Mouse (Mus musculus): ENCODE measurements around the gene Tnr. TPM values are rescaled to one million over a fixed set of nuclear protein-coding genes. Genes with fewer than 3 reads are reported as not detected.

The Tnr gene
- 0.01 and 0.04 TPM in 2 replicates for polyA plus RNA-seq (2016; fragmentation: Nextera tagmentation; extraction: Ambion mirVana)

GRCm38 (mm10) chr1:159523578-159523977, at the start of gene Tnr:
Tnr (plus strand) TSS chr1:159523769.
- H3K4me2 ChIP-seq: 0 out of 2 replicates have a peak within 1 kb of the TSS, but pooled peaks have one; percentile 10
- H3K4me1 ChIP-seq: no peaks in the 10 kb centered on the region
- H3K27me3 ChIP-seq (replicated peaks): peaks cover 14% of the 10 kb centered on the region
- no peaks in the 10 kb centered on the region for H3K9me3 ChIP-seq (replicated peaks)
- H3K27ac ChIP-seq: no peak within 1 kb of the TSS
- WGBS (ENCODE audit: insufficient replicate concordance): 3% methylated on average over 8 of the region's 8 CpGs
- no peak for ATAC-seq
- no peak within 1 kb of the TSS for H3K9ac ChIP-seq
- no peaks in the 10 kb centered on the region for H3K36me3 ChIP-seq
- no peak within 1 kb of the TSS for H3K4me3 ChIP-seq

- no peak overlapping the region for H3K27ac ChIP-seq
- H3K9ac ChIP-seq: no peak overlapping the region
- H3K27me3 ChIP-seq (replicated peaks): no peaks in the 10 kb centered on the region
- H3K36me3 ChIP-seq: no peaks in the 10 kb centered on the region
- no peaks in the 10 kb centered on the region for H3K9me3 ChIP-seq (replicated peaks)
- H3K4me2 ChIP-seq: no peak overlapping the region
- no peak overlapping the region for H3K4me3 ChIP-seq
- 50% methylated on average over 4 of the region's 4 CpGs for WGBS (ENCODE audit: insufficient replicate concordance)
- ATAC-seq: no peak
- H3K4me1 ChIP-seq: no peaks in the 10 kb centered on the region
Measured at GRCm38 (mm10) chr1:159489853-159490435, 33.6 kb upstream of the Tnr start.

GRCm38 (mm10) chr1:159492536-159492935, 31.0 kb upstream of the Tnr start:
- WGBS (ENCODE audit: insufficient replicate concordance): 63% methylated on average over 4 of the region's 4 CpGs
- Histone ChIP-seq H3K27ac (no peak overlapping the region), H3K4me1 (no peaks in the 10 kb centered on the region), H3K4me3 (no peak overlapping the region), H3K9me3 (replicated peaks) (no peaks in the 10 kb centered on the region), H3K9ac (no peak overlapping the region), H3K36me3 (no peaks in the 10 kb centered on the region), H3K4me2 (no peak overlapping the region), H3K27me3 (replicated peaks) (no peaks in the 10 kb centered on the region)
- no peak for ATAC-seq

GRCm38 (mm10) chr1:159493720-159494499, 29.7 kb upstream of the Tnr start:
- H3K4me3 ChIP-seq: no peak overlapping the region
- WGBS (ENCODE audit: insufficient replicate concordance): 66% methylated on average over 5 of the region's 5 CpGs
- H3K27me3 ChIP-seq (replicated peaks): no peaks in the 10 kb centered on the region
- H3K27ac ChIP-seq: no peak overlapping the region
- H3K4me2 ChIP-seq: no peak overlapping the region
- no peaks in the 10 kb centered on the region for H3K4me1 ChIP-seq
- H3K36me3 ChIP-seq: no peaks in the 10 kb centered on the region
- H3K9me3 ChIP-seq (replicated peaks): no peaks in the 10 kb centered on the region
- H3K9ac ChIP-seq: no peak overlapping the region
- no peak for ATAC-seq

DNA sequence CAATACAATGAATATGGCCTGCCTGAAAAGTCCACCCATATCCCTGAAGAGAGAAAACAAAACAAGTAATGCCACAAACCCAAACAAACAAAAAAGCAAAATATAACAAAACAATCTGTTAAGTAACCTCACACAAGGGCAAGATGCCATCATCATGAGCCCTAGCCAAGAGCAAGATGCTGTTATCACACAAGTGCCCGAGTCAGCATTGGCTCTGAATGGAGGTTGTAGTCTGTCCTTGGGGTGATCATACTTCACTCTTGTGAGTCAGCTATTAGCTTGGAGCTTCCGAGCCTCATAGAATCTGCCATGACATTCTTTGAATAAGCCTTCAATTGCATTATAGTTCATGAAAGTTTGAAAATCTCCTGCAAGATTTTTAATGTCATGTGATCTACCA, 25.3 kb upstream of the Tnr start:
- 72% methylated on average over 2 of the region's 2 CpGs for WGBS (ENCODE audit: insufficient replicate concordance)
- H3K9me3 ChIP-seq (replicated peaks): no peaks in the 10 kb centered on the region
- H3K4me2 ChIP-seq: no peak overlapping the region
- no peak overlapping the region for H3K27ac ChIP-seq
- no peaks in the 10 kb centered on the region for H3K36me3 ChIP-seq
- no peaks in the 10 kb centered on the region for H3K4me1 ChIP-seq
- no peak overlapping the region for H3K4me3 ChIP-seq
- no peak overlapping the region for H3K9ac ChIP-seq
- H3K27me3 ChIP-seq (replicated peaks): no peaks in the 10 kb centered on the region
- ATAC-seq: no peak

DNA sequence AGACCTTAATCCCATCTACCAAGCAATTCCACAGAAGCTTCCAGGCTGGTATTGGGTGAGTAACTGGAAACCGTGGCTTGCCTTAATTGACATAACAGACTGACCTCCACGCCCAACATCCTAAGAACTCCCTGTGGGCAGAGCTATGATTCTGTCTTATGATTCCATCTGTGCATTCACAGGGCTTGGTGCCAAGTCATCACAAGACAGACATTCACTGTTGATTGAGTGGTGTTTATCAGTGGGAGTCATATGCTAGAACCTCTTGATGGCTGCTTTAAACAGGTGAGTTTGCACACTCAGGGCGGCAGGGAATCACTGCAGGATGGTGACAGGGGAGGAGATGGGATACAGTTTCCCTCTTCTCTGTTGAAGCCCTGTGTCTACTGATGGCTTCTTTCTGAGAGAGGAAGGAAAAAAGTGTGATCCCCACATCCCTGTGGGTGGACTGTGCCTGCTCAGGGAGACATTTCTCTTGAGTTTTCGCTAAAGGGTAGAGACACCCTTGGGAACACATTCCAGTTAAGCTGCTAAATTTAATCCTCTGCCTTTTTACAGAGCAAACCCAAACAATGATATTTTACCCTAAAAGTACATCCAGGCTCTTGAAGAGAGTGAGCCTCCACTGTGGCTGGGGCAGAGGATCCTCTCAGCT, 23.6 kb upstream of the Tnr start:
- no peak overlapping the region for H3K4me3 ChIP-seq
- H3K27me3 ChIP-seq (replicated peaks): no peaks in the 10 kb centered on the region
- no peak overlapping the region for H3K9ac ChIP-seq
- no peaks in the 10 kb centered on the region for H3K36me3 ChIP-seq
- no peaks in the 10 kb centered on the region for H3K4me1 ChIP-seq
- WGBS (ENCODE audit: insufficient replicate concordance): 65% methylated on average over 4 of the region's 4 CpGs
- H3K4me2 ChIP-seq: no peak overlapping the region
- no peaks in the 10 kb centered on the region for H3K9me3 ChIP-seq (replicated peaks)
- no peak overlapping the region for H3K27ac ChIP-seq
- ATAC-seq: no peak

GRCm38 (mm10) chr1:159501911-159502310, 21.7 kb upstream of the Tnr start:
- Histone ChIP-seq H3K4me3 (no peak overlapping the region), H3K9me3 (replicated peaks) (no peaks in the 10 kb centered on the region), H3K36me3 (no peaks in the 10 kb centered on the region), H3K27ac (no peak overlapping the region), H3K4me1 (no peaks in the 10 kb centered on the region), H3K4me2 (no peak overlapping the region), H3K27me3 (replicated peaks) (no peaks in the 10 kb centered on the region), H3K9ac (no peak overlapping the region)
- no peak for ATAC-seq
- WGBS (ENCODE audit: insufficient replicate concordance): 67% methylated on average over 4 of the region's 4 CpGs

DNA sequence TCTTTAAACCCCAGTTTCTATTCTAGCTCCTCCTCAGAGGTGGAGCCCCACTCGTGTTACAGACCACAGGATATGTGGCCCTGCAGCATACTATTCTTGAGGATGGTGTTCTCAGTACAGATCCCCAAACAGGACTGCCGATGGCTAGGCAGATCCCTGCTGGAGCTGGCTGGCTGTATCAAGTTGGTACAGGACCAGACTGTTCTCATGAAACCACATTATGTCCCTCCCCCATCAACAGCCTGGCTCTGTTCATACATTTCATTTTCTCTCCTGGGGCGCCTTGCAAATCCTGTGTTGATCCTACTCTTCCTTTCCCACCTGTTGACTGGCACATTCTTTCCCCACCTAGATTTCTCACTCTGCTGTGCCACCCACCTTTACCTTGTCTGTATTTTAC, 12.9 kb upstream of the Tnr start:
- Histone ChIP-seq H3K9me3 (replicated peaks) (no peaks in the 10 kb centered on the region), H3K4me2 (no peak overlapping the region), H3K27me3 (replicated peaks) (no peaks in the 10 kb centered on the region), H3K27ac (no peak overlapping the region), H3K4me1 (no peaks in the 10 kb centered on the region), H3K4me3 (no peak overlapping the region), H3K9ac (no peak overlapping the region), H3K36me3 (no peaks in the 10 kb centered on the region)
- WGBS (ENCODE audit: insufficient replicate concordance): 60% methylated on average over 3 of the region's 3 CpGs
- no peak for ATAC-seq

GRCm38 (mm10) chr1:159517647-159518046, 5.9 kb upstream of the Tnr start:
- no peak overlapping the region for H3K4me2 ChIP-seq
- 27% methylated on average over 4 of the region's 4 CpGs for WGBS (ENCODE audit: insufficient replicate concordance)
- no peaks in the 10 kb centered on the region for H3K27me3 ChIP-seq (replicated peaks)
- H3K27ac ChIP-seq: no peak overlapping the region
- no peak overlapping the region for H3K4me3 ChIP-seq
- H3K9ac ChIP-seq: no peak overlapping the region
- no peak for ATAC-seq
- H3K4me1 ChIP-seq: no peaks in the 10 kb centered on the region
- no peaks in the 10 kb centered on the region for H3K9me3 ChIP-seq (replicated peaks)
- H3K36me3 ChIP-seq: no peaks in the 10 kb centered on the region

DNA sequence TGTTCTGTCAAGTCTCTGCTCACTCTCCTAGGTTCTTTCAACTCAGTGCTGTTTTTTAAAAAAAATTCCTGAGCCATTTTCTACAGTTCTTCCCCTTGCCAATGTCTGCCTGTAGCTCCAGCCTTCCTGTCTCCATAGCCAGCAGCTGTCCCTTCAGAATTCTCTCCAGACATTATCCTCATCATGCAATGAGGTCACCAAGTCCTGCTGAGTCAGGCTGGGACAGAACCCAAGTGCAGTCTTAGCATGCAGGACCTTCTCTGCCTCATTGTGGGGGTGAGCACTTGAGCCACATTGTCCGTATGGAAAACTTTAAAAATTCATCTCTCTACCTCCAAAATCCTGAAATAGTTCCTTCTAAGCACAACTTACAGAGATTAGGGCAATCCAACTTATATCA, 4.4 kb upstream of the Tnr start:
- no peaks in the 10 kb centered on the region for H3K36me3 ChIP-seq
- peaks cover 1% of the 10 kb centered on the region; the same call in 1 of the 2 replicates for H3K27me3 ChIP-seq (replicated peaks)
- H3K27ac ChIP-seq: no peak overlapping the region
- 38% methylated on average over 1 of the region's 1 CpGs for WGBS (ENCODE audit: insufficient replicate concordance)
- H3K4me2 ChIP-seq: no peak overlapping the region
- H3K9ac ChIP-seq: no peak overlapping the region
- no peaks in the 10 kb centered on the region for H3K4me1 ChIP-seq
- ATAC-seq: no peak
- no peak overlapping the region for H3K4me3 ChIP-seq
- no peaks in the 10 kb centered on the region for H3K9me3 ChIP-seq (replicated peaks)

DNA sequence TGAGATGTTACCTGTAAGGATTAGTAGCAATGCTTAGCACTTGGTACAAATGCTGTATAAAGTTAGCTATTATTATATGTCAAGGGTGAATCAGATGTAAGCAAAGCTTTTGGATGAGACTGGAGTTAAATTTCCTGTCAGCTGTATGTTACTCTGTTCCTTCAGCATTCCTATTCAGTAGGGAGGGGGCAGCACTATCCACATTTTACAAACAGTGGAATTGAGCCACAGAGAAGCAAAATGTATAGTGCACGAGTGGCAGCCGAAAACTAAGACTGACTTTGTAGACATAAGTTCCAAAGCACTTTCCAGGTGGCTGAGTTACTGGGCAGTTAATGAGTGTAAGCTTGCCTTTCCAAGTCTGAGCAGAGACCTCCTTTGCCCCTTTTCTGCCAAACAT, 500 bp upstream of the Tnr start:
- peaks cover 14% of the 10 kb centered on the region for H3K27me3 ChIP-seq (replicated peaks)
- H3K4me3 ChIP-seq: no peak overlapping the region
- H3K4me2 ChIP-seq: no peak overlapping the region
- no peaks in the 10 kb centered on the region for H3K4me1 ChIP-seq
- no peak for ATAC-seq
- no peaks in the 10 kb centered on the region for H3K9me3 ChIP-seq (replicated peaks)
- no peak overlapping the region for H3K27ac ChIP-seq
- H3K9ac ChIP-seq: no peak overlapping the region
- WGBS (ENCODE audit: insufficient replicate concordance): 62% methylated on average over 2 of the region's 2 CpGs
- no peaks in the 10 kb centered on the region for H3K36me3 ChIP-seq

DNA sequence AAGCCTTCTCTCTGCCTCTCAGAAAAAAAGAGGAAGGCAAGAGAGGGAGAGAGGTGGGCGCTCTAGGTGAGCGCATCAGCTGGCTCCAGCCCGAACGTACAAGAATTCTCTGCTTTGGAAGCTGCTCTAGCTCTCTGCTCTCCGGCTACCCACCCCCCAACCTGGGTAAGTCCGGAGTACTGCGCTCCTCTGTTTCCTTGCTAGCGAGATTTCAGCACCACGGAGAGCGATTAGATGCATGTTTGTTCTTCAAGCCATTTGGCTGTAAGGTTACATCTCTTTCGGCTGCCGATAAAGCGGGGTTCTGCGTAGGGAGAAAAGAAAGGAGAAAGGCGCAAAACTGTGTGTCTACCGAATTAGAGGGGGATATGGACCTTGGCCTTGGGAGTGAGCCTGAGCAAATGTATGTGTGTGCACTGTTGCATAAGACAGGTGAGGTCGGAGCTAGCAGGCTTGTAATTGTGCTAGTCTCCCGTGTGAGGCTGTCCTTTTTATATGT, 531 bp downstream of the Tnr start:
- WGBS (ENCODE audit: insufficient replicate concordance): 5% methylated on average over 18 of the region's 18 CpGs
- Histone ChIP-seq H3K9ac (no peak overlapping the region), H3K36me3 (no peaks in the 10 kb centered on the region), H3K4me3 (no peak overlapping the region), H3K4me2 (0 out of 2 replicates have a peak overlapping the region, but pooled peaks have one; percentile 10), H3K27me3 (replicated peaks) (peaks cover 14% of the 10 kb centered on the region), H3K4me1 (no peaks in the 10 kb centered on the region), H3K27ac (no peak overlapping the region), H3K9me3 (replicated peaks) (no peaks in the 10 kb centered on the region)
- no peak for ATAC-seq

All from liver, embryonic 12.5 days (tissue).